Mouse (Mus musculus) fat pad, adult 2 months (tissue): ENCODE measurements at regions not wholly inside any gene's neighbourhood (a gene's known extent, or its start where the extent isn't known, plus 50 kb on each side); places are given as distances from the start of the nearest gene placed in this dataset.

ENCODE experiments used
- DNase-seq: peaks from one replicate; pipeline ENCODE4 v3.0.0-alpha.2; 2011; ENCODE audit warnings: low read depth, low spot score; ENCODE audit errors: extremely low read depth

- DNase-seq, result no peak
These were observed 597.5 kb upstream of the Tenm3 start for GRCm38 (mm10) chr8:49441270-49441669.

GRCm38 (mm10) chr8:49396519-49396918, 552.8 kb upstream of the Tenm3 start:
- no peak for DNase-seq

- DNase-seq, result no peak
These were observed 551.3 kb upstream of the Tenm3 start for GRCm38 (mm10) chr8:49395029-49395428.

GRCm38 (mm10) chr8:49389525-49389924, 545.8 kb upstream of the Tenm3 start:
- no peak for DNase-seq

GRCm38 (mm10) chr8:49387587-49387986, 543.8 kb upstream of the Tenm3 start:
- DNase-seq, result no peak

GRCm38 (mm10) chr8:49372686-49373085, 528.9 kb upstream of the Tenm3 start:
- DNase-seq, result no peak

GRCm38 (mm10) chr8:49362682-49363081, 518.9 kb upstream of the Tenm3 start:
- DNase-seq, result no peak

- no peak for DNase-seq
These were observed 517.7 kb upstream of the Tenm3 start for GRCm38 (mm10) chr8:49361443-49361842.

GRCm38 (mm10) chr8:49360121-49360520, 516.4 kb upstream of the Tenm3 start:
- no peak for DNase-seq

- DNase-seq, result no peak
These were observed 515.9 kb upstream of the Tenm3 start for GRCm38 (mm10) chr8:49359671-49360070.

GRCm38 (mm10) chr8:49348602-49349001, 504.9 kb upstream of the Tenm3 start:
- no peak for DNase-seq

GRCm38 (mm10) chr8:49338716-49339115, 495.0 kb upstream of the Tenm3 start:
- no peak for DNase-seq

GRCm38 (mm10) chr8:49326980-49327379, 483.2 kb upstream of the Tenm3 start:
- no peak for DNase-seq

- DNase-seq, result no peak
These were observed 477.7 kb upstream of the Tenm3 start for GRCm38 (mm10) chr8:49321404-49321803.

- DNase-seq, result no peak
These were observed 469.9 kb upstream of the Tenm3 start for GRCm38 (mm10) chr8:49313483-49314278.

- DNase-seq, result no peak
These were observed 469.1 kb upstream of the Tenm3 start for GRCm38 (mm10) chr8:49312816-49313215.

- no peak for DNase-seq
These were observed 438.6 kb upstream of the Tenm3 start for GRCm38 (mm10) chr8:49282401-49282800.

GRCm38 (mm10) chr8:49281254-49281653, 437.5 kb upstream of the Tenm3 start:
- no peak for DNase-seq

GRCm38 (mm10) chr8:49274031-49274430, 430.3 kb upstream of the Tenm3 start:
- DNase-seq, result no peak

- no peak for DNase-seq
These were observed 429.4 kb upstream of the Tenm3 start for GRCm38 (mm10) chr8:49273109-49273508.

- no peak for DNase-seq
These were observed 419.7 kb upstream of the Tenm3 start for GRCm38 (mm10) chr8:49263416-49263815.

GRCm38 (mm10) chr8:49262797-49263196, 419.0 kb upstream of the Tenm3 start:
- no peak for DNase-seq

GRCm38 (mm10) chr8:49255954-49256353, 412.2 kb upstream of the Tenm3 start:
- DNase-seq, result no peak
